Mouse (Mus musculus) G1E (cell line): Measurements from ENCODE around the gene Klhl29.

Experiments
- CTCF ChIP-seq: IDR thresholded peaks from 2 replicates; pipeline ENCODE4 v1.5.1; 2012; ENCODE audit warnings: low read depth, low read length, inconsistent platforms, mixed read lengths
- POLR2AphosphoS5 ChIP-seq: IDR thresholded peaks from 2 replicates; pipeline ENCODE4 v1.6.1; 2012; ENCODE audit warnings: low read depth, low read length, inconsistent platforms; ENCODE audit not compliant: insufficient replicate concordance
- TAL1 ChIP-seq: conservative IDR thresholded peaks from 2 replicates; pipeline ENCODE4 v1.6.1; 2012; ENCODE audit warnings: low read depth, low read length, inconsistent platforms, mixed read lengths

GRCm38 (mm10) chr12:5185603-5186002 is 189.9 kb downstream of the Klhl29 start:
- no peak for TF ChIP-seq CTCF
- TF ChIP-seq TAL1, result no peak
- TF ChIP-seq POLR2AphosphoS5, result no peak
